Mouse (Mus musculus) liver, embryonic 14.5 days (tissue): Measurements from ENCODE around the gene Tubg2. TPM values are rescaled to one million over a fixed set of nuclear protein-coding genes. Genes with fewer than 3 reads are reported as not detected.
A peak's percentile ranks its signal among the peaks of the same experiment; 100 is the strongest.

Experiments used
- ATAC-seq: fragments of 200-750 bp; cut with Nextera tagmentation; 2 replicates; pipeline ENCODE4 v1.8.0; 2017; ENCODE audit warnings: moderate number of reproducible peaks, mild to moderate bottlenecking, moderate library complexity; ENCODE audit not compliant: insufficient read depth
- DNase-seq, 3 experiments: peaks; one replicate each; pipeline ENCODE4 v3.0.0-alpha.2; 2012 to 2013; ENCODE audit warnings: low read depth in 3 of 3, low spot score in 3 of 3
- H3K27ac ChIP-seq: fragments of 300-500 bp; sonication (generic); 2 replicates; pipeline ENCODE4 v1.5.1; 2014; ENCODE audit warnings: moderate library complexity, mild to moderate bottlenecking, control low read depth, inconsistent platforms
- H3K27me3 ChIP-seq: fragments of 300-500 bp; sonication (generic); 2 replicates; pipeline ENCODE4 v1.6.1; 2014; ENCODE audit warnings: mild to moderate bottlenecking, low read length, moderate library complexity; ENCODE audit not compliant: control insufficient read depth, insufficient read depth
- H3K36me3 ChIP-seq: fragments of 300-500 bp; sonication (generic); replicated peaks from 2 replicates; pipeline ENCODE4 v1.6.1; 2014; ENCODE audit warnings: low read depth; ENCODE audit not compliant: control insufficient read depth, insufficient read depth
- H3K4me1 ChIP-seq, 2 experiments: fragments of 200-500 bp in 1 of 2; fragments of 300-500 bp in 1 of 2; sonication (generic) in 1 of 2; replicated peaks; 2 replicates each; pipeline ENCODE4 v1.6.1; 2012 to 2014; ENCODE audit warnings: antibody characterized with exemption in 1 of 2, inconsistent platforms in 1 of 2, low read length in 1 of 2; ENCODE audit not compliant: control insufficient read depth in 2 of 2, insufficient read depth in 2 of 2
- H3K4me2 ChIP-seq: fragments of 300-500 bp; sonication (generic); 2 replicates; pipeline ENCODE4 v1.6.1; 2014; ENCODE audit warnings: low read depth, mild to moderate bottlenecking, control low read depth, moderate library complexity
- H3K4me3 ChIP-seq, 2 experiments: fragments of 200-500 bp in 1 of 2; fragments of 300-500 bp in 1 of 2; sonication (generic) in 1 of 2; 2 replicates each; pipeline ENCODE4 v1.5.1; 2012 to 2014; ENCODE audit warnings: low read depth in 2 of 2, low read length in 2 of 2, mild to moderate bottlenecking in 2 of 2, control low read depth in 1 of 2, inconsistent platforms in 1 of 2, moderate library complexity in 1 of 2; ENCODE audit not compliant: insufficient read depth in 1 of 2
- H3K9ac ChIP-seq: fragments of 300-500 bp; sonication (generic); replicated peaks from 2 replicates; pipeline ENCODE4 v1.6.1; 2014; ENCODE audit warnings: mild to moderate bottlenecking, control low read depth, moderate library complexity
- H3K9me3 ChIP-seq: fragments of 300-500 bp; sonication (generic); 2 replicates; pipeline ENCODE4 v1.6.1; 2016; ENCODE audit warnings: low read length, mixed read lengths; ENCODE audit not compliant: control insufficient read depth
- CTCF ChIP-seq: IDR thresholded peaks from 2 replicates; pipeline ENCODE4 v1.5.1; 2016; ENCODE audit warnings: antibody characterized with exemption, low read depth, control low read depth
- EP300 ChIP-seq: IDR thresholded peaks from 2 replicates; pipeline ENCODE4 v1.6.1; 2016; ENCODE audit warnings: antibody characterized with exemption, low read depth
- WGBS: fragments of 180-500 bp; shearing (Covaris S2); extraction: QIAGEN DNeasy Blood & Tissue Kit; methylation state at CpG from one replicate; pipeline ENCODE4 v1.1.7; 2014; ENCODE audit not compliant: insufficient replicate concordance; 5-methylcytosine and 5-hydroxymethylcytosine counted together
- polyA plus RNA-seq, 2 experiments: library from polyadenylated mRNA; depleted of rRNA in 1 of 2; stranded (reverse) in 1 of 2; unstranded in 1 of 2; fragments of >200 nt; fragmentation: Nextera tagmentation in 1 of 2; extraction: Ambion mirVana in 1 of 2; gene quantifications; 2 replicates each; pipeline versions ENCODE4 v1.2.1 to v1.2.3; 2012 to 2014

Tubg2 gene
- polyA plus RNA-seq, 2 experiments: 0.13 TPM; not detected in 1

GRCm38 (mm10) chr11:101174851-101175628 lies 19.3 kb downstream of the Tubg2 start, which contains the start of gene Ccr10:
TSS of gene Ccr10 (minus strand) at chr11:101175443.
- Histone ChIP-seq H3K4me3 (no peak within 1 kb of the TSS), H3K9ac (no peak within 1 kb of the TSS), H3K27me3 (peaks cover 88% of the 10 kb centered on the region), H3K9me3 (no peaks in the 10 kb centered on the region), H3K4me1 (peaks cover 0 to 12% of the 10 kb centered on the region in 2 experiments; a peak in 2 of 4 replicates), H3K4me2 (no peak within 1 kb of the TSS; the same call in 1 of the 2 replicates), H3K27ac (no peak within 1 kb of the TSS), H3K36me3 (no peaks in the 10 kb centered on the region)
- 18% methylated on average over 14 of the region's 14 CpGs for WGBS
- peak; percentile 29; the same call in 1 of the 2 replicates for TF ChIP-seq CTCF
- TF ChIP-seq EP300: no peak
- ATAC-seq: no peak
- DNase-seq: no peak

DNA sequence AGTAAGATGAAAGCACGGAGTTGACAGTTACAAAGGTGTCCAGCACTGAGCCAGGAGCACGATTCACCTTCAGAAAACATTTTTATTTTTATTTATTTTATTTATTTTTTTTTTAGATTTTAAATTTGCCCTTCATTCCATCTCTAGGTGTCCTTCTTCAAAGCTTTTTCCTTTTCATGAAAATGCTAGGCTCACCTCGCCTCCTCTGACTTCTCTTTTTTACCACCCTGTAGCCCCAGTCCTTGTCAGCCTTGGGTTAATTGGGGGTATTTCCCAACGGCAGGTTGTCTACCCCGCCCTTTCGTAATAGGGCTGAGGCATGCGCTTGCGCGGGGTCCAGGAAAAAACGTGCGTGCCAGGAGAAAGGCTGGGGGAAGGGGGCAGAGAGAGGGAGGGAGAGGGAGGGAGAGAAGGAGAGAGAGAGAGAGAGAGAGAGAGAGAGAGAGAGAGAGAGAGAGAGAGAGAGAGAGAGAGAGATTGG lies 20.0 kb downstream of the Tubg2 start:
- Histone ChIP-seq H3K27ac (no peak overlapping the region), H3K9ac (no peak overlapping the region), H3K27me3 (peaks cover 82% of the 10 kb centered on the region), H3K36me3 (no peaks in the 10 kb centered on the region), H3K4me2 (no peak overlapping the region; the same call in 1 of the 2 replicates), H3K4me3 (no peak overlapping the region), H3K4me1 (peaks cover 0 to 12% of the 10 kb centered on the region in 2 experiments; a peak in 2 of 4 replicates), H3K9me3 (no peaks in the 10 kb centered on the region)
- 7% methylated on average over 11 of the region's 11 CpGs for WGBS
- DNase-seq (no peak), ATAC-seq (no peak)
- no peak for TF ChIP-seq CTCF
- no peak for TF ChIP-seq EP300

GRCm38 (mm10) chr11:101176117-101176691 lies 20.5 kb downstream of the Tubg2 start:
- TF ChIP-seq CTCF (peak; percentile 26; the same call in 1 of the 2 replicates), EP300 (no peak)
- H3K27me3 ChIP-seq: peaks cover 76% of the 10 kb centered on the region
- no peak overlapping the region for H3K9ac ChIP-seq
- no peak overlapping the region for H3K4me3 ChIP-seq
- ATAC-seq: no peak
- no peak overlapping the region for H3K27ac ChIP-seq
- no peaks in the 10 kb centered on the region for H3K36me3 ChIP-seq
- WGBS: 3% methylated on average over 25 of the region's 25 CpGs
- no peak for DNase-seq
- H3K4me2 ChIP-seq: no peak overlapping the region; the same call in 1 of the 2 replicates
- H3K9me3 ChIP-seq: no peaks in the 10 kb centered on the region
- peaks cover 0 to 12% of the 10 kb centered on the region in 2 experiments; a peak in 2 of 4 replicates for H3K4me1 ChIP-seq

DNA sequence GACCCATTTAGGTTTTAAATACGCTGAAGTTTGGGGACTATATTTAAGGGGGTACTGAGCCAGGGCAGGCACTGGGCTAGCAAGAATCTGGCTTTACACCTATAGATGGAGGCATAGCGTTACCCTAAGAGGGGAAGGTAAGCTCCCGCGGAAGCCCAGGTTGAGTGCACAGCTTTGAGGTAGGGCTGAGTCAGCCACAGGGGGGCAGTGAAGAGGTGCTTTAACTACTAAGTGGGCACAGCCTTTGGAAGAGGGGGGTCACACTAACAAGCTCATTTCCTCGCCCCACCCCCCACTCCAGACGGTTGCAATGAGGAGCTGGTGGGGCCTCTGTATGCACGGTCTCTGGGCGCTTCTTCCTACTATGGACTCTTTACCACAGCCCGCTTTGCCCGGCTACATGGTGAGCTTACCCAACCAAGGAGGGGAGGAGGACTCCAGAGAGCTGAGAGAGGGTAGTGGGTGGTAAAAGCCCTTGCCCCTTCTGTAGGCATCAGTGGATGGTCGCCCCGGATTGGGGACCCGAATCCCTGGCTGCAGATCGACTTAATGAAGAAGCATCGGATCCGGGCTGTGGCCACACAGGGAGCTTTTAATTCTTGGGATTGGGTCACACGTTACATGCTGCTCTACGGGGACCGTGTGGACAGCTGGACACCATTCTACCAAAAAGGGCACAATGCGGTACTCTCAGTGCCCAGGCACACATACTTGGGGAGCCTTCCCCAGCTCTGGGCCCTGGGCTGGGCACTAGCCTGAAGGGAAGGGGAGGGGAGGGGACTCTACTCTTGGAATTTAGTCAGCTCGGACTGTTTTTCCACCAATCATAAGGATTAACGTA lies 21.4 kb downstream of the Tubg2 start:
- TF ChIP-seq CTCF (peak; percentile 68), EP300 (no peak)
- Histone ChIP-seq H3K4me3 (no peak overlapping the region), H3K27me3 (peaks cover 67% of the 10 kb centered on the region), H3K4me1 (peaks cover 0 to 8% of the 10 kb centered on the region in 2 experiments; a peak in 2 of 4 replicates), H3K9me3 (no peaks in the 10 kb centered on the region), H3K9ac (no peak overlapping the region), H3K36me3 (no peaks in the 10 kb centered on the region), H3K4me2 (no peak overlapping the region), H3K27ac (no peak overlapping the region)
- no peak for DNase-seq
- no peak for ATAC-seq
- 29% methylated on average over 22 of the region's 22 CpGs for WGBS
